Mouse (Mus musculus) urinary bladder, adult 18-20 months (tissue): ENCODE measurements around the gene Sdk1.
A peak's percentile ranks its signal among the peaks of the same experiment; 100 is the strongest.

Experiments used
- DNase-seq, 2 experiments: peaks; one replicate each; pipeline ENCODE4 v3.0.0; 2022; ENCODE audit warnings: low spot score in 2 of 2, mixed read lengths in 2 of 2

Gene Sdk1

DNA sequence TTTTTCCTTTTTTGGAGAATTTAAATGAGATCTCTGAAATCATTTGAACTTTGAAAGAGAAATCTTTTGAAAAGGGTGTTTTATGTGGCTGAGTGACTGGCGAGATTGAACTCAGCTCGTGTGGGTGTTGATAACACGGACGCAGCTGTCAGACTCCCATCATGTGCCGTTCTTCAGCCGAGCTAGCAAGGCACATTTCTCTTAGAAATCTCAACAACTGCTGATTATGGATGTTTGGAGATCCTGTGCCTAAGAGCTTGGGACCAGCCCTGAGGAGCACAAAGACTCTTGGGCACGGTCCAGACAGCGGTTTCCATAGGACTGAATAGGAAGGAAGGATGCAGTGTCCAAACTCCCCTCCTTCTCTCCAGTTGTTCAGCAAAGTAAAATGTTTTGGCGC, 648.5 kb downstream of the Sdk1 start:
- DNase-seq = no peak

DNA sequence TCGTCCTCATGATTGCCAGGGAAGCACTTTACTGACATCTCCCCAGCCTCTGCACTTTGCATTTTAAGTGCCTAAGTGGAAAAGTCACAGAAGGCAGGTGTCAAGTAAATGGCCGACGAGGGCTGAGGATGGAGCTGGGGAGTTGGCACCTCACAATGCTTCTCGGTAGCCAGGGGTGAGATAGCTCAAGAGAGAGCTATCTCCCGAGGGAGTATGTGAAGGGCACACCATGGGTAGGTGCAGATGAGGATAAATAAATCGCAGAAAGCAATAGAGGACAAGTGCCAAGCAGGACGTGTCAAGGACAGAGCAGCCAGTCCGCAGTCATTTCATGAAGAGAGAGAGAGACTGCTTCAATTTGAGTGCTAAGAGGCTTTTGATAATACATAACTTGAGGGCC, 655.1 kb downstream of the Sdk1 start:
- no peak for DNase-seq

DNA sequence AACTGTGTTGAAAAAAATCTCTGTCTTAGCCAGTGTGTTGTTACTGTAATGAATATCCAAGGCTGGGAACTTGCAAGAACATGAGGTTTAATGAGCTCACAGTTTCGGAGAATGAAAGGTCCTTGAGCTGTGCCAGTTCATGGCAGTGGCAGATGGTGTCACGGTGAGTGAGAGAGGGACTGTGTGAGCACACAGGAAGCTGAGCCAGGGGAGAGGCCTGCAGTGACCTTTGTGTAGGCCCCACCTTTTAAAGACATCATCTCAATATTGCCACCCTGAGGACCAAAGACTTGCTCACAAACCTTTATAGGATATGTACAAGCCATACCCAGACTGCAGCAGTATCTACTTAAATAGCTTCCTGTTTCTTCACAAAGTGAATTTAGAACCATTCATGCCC, 656.2 kb downstream of the Sdk1 start:
- no peak for DNase-seq

DNA sequence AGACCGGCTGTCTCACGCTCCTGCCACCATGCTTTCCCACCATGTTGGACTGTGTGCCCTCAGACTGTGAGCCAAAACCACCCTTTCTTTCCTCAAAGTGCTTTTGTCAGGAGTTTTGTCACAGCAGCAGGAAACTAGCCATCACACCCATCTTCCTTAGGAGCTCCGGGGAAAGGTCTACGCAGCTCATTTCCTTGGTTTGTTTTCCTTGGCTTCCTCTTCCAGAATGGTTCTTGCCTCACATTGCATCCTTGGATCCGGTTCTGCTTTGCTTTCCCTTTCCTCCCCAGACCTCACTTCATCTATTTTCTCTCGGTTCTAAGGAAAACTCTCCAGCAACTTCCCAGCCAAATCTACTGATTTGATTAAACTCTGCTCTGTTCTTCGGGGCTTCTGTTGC, 658.5 kb downstream of the Sdk1 start:
- no peak for DNase-seq

DNA sequence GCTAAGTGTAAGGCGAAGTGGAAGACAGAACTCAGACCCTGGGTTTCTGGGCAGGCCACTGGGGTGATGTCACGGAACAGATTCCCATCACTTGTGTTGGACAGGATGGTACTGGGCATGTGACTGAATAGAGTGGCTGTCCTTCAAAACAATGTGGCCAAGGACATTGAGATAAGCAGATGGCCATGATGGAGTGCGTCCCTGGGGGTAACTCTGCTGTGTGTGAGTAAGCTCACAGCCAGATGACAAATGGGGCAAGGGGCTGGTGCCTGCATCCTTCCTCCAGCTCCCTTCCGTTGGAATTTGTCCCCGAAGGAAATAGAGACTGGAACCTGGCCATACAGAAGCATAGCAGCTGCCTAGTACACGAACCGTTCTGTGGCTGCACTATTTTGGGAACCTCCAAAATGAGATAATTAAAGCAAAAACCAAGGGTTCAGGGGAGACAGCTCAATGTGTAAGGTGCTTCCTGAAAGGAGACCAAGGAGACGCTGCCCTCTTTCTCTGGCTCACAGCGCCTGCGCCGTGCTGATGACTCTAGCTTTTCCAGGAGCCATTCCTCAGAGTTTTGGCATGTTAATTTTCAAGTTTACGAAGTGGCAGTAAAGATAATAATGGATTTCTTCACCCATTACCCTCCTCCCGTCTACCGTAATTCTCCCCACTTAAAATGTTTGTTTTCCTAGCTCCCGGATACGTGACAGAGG, 661.4 kb downstream of the Sdk1 start:
- DNase-seq = no peak

DNA sequence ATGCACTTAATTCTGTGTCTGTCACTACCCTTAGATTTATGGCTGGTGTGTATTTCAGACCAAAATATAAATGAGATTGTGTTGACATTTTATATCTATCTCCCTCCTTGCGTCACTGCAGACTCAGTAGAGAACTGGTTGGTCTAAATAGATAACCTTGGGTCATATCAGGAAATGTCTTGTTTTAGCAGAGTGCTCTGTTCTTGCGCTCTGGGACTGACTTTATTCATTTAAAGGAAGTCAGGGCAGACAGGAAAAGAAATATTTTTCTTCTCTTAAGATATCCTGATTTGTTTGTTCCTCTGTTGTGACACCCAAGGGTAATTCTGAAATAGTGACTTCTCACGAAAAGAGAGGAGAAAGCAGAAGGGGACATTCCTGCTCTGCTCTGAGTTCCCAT, 669.2 kb downstream of the Sdk1 start:
- no peak for DNase-seq

DNA sequence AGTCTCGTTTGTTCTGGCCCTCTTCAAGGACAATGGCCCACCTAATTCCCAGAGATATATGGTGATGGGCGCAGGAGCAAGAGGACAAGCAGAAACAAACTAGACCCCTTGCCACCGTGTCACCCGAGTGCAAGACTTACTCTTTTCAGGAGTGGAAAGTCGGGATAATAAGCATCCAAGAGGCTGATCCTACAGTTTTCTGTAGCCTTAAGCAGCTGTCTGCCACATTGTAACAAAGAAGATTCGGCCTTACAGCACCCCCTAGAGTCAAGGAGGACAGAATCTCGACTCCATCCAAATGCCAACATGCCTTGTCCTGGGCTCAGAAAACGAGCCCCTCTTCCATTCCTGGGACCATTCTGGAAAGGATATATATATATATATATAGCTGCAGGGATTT, 669.6 kb downstream of the Sdk1 start:
- DNase-seq = no peak

DNA sequence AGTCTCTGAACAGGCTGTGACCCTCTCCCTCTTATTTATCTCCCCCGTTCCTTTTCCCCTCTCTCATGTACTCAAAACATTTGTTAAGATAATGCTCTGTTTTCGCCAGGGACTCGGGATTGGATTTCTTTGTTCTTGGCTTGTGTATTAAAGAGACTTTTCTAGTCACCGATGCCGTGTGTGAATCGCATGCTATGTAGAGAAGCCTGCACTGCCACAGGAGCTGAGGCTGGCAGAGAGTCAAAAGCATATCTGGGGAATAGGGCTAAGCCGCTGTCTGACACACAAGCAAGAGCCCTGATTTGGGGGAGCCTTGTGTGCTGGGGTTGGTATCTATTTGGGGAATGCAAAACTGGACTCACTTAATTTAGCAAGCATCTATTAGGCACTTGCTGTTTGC, 671.6 kb downstream of the Sdk1 start:
- DNase-seq = no peak

DNA sequence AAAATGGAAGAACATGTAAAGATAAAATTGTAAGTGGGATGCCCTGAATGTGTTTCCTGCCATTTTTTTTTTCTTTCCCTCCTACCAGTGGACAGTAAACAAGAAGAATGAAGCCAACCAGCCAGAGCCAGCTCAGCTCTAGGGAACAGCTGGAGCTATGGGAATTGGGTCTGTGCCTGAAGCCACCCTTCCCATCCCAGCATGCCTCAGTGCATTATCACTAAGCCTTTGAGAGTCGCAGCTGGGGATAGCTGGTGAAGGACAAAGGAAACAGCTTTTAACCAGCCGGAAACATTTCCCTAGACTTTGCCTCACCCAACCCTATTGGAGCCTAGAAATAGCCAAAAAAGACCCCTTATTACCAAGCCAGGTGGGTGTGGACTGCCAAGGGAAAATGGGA, 675.7 kb downstream of the Sdk1 start:
- DNase-seq = peak in 1 of 2 experiments; percentile 6

DNA sequence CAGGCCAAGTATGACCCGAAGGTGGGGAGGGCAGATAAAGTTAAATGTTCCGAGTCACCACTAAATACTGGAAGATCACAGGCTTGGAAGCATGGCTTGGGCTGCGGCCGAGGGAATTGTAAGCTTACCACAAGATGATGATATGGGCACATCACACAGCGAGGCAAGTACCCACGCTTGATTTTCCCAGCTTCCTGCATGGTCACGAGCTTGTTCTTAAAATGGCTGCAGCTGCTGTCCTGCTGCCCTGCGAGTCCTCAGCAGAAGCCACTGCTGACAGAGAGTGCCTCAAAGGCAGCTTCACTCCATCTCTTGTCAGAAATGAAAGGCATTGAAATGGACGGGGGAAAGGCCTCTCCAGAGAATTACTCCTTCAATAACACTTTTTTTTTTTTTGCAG, 697.7 kb downstream of the Sdk1 start:
- no peak for DNase-seq

DNA sequence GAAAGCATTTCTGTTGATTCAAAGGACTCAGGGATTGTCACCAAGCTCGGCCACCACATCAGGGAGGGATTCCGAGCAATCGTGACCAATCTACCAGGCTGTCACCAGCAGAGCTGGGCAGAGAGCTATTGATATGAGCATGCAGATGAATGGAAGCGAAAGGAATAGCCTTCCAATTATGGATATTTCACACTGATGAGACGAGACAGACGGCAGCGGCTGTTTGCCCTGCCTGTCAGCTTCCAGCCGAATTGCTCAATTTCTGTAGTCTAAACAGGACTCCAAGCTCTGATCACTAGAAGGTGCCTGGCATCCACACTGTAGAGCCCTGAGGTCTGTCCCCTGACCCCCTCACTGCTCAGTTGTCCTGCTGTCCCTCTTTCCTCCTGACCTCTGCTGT, 699.3 kb downstream of the Sdk1 start:
- DNase-seq = no peak

DNA sequence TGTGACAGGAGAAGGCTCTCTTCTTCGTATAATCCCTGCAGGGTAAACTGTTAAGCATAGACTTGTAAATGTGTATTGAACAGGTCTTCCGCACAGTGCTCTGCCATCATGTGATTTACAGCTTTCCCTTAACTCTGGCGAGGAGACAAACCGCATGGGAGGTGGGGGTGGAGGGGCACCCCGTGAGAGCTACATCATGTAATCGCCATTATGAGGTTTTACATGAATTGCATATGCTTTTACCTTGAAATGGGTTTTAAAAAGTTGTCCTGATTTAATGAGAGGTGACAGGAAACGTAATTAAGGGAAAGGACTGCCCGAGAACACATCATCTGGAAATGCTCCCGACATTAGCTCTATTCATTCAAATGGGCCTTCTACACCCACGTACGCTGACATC, 709.5 kb downstream of the Sdk1 start:
- no peak for DNase-seq

DNA sequence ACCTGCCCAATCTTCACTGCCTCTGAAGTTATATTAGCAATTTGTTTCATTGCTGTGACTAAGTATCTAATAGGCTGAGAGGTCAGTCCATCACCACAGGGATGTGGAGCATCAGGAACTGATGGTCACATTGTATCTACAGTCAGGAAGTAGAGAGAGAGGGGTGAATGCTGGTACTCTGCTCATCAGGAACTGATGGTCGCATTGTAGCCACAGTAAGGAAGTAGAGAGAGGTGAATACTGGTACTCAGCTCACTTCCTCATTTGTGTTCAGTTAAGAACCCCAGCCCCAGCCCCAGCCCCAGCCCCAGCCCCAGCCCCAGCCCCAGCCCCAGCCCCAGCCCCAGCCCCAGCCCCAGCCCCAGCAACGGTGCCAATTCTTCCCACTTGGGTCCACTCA, 711.0 kb downstream of the Sdk1 start:
- DNase-seq = no peak

DNA sequence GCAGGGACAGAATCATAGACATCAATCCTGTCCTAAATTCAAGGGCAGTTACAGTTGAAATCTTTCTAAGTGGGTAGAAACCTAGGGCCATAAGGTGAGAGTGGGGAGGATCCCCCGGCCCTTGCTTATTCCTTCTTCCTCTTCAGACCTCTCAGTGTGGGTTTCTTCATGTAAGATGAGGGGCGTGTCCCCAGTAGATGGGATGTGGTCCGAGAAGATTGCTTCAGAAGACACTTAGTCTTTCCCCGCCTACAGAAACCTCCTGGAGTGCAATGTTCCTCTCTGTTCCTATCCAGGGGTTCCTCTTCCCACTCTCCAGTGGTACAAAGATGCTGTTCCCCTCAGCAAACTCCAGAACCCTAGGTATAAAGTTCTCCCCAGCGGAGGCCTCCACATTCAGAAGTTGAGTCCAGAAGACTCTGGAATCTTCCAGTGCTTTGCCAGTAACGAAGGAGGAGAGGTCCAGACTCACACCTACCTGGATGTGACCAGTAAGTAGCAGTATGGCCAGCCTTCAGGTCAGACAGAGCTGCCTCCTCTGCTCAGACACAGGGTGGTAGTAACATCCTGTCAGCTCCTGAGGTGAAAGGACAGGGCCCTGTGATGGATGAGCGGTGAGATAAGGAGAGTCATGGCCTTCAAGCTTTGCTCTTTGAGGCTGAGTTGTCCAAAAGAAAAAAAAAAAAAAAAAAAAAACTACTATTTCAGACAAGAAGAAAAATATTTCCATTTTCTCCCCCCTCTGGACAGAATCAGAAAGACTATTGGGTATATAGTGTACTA, 711.6 kb downstream of the Sdk1 start:
- no peak for DNase-seq

DNA sequence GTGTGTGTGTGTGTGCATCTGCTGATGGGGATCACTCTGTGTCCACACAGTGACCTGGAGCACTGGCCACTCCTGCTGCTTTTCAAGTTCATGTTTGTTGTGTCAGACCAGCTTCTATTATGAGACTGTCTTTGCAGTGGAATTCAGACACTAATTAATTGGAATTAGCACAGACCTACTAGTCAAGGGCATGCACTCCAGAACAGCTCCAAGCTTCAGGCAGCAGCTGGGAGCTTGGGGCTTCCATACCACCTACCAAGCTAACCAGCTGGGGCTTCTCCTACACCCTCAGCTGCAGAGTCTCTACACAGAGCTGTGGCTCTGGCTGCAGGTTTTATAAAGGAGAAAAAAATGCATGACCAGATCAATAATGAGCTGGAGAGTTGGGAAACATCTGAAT, 729.8 kb downstream of the Sdk1 start:
- DNase-seq = no peak

DNA sequence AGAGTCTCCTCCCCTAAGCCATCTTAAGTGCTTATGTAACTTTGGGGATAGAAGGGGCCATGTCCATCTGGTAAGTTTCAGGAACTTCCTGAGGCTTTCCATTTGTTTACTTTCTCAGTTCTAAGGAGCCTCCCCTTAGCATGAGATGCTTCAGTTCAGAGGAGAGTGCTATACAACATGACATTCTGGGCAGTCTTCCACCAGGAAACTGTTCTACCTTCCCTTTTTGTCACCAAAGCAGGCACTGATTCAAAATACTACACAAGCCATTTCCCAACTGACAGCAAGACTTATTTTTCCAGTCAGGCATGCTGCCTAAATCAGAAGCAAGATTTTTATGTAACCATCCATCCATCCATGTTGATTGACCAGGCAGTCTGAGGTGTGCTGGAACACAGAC, 738.2 kb downstream of the Sdk1 start:
- no peak for DNase-seq

DNA sequence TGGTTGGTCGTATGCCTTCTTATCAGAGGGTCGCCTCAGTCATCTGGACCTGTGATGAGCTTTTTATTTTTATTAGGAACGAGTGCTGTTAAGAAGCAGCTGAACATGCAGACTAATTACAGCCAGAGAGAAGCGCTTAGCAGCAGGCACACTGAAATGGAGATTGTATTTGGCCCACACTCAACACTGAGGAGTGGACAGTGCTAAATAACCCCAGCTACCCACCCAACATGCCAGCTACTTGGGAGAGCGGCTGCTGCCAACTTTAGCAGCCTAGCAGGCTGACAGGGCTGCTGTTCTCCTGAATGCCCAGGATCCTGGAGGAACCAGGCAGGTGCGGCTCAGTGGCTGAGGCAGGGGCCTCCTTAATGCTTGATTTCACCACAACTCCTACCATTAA, 739.5 kb downstream of the Sdk1 start:
- DNase-seq = no peak

DNA sequence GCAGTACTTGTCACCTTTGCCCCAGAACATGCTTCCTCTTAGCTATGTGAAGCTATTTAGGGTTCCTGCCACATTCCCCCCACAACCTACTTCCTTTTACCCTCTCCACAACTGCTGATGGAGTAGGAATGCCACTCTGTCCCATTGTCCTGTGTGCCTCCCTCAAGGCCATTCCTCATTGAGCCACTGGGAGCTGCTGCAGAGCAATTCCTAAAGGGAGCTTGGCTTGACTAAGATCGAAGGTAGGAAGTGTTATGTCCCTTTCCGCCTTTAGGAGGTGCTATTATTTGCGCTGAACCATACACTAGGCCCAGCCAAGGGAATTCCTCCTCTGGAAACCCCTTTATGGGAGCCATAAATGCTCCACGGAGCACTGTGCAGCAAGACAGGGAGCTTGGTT, 743.0 kb downstream of the Sdk1 start:
- DNase-seq = no peak

DNA sequence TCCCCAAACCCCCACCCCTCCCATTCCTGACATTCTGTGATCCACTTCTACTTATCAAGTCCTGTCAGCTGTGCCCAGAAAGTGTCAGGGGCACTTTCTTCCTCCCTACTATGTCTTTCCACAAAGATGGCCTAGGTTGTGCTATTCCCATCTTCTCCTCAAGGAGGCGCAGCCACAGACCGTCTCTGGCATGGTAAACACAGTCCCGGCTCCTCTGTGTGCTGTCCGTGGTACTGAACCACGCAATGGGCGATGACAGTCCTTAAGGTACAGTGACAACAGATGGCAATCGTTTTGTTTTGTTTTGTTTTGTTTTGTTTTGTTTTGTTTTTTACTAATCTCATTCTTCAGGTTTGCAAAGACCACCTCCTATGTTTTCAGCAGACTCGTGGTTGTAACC, 743.7 kb downstream of the Sdk1 start:
- DNase-seq = peak; percentile 36 to 59

DNA sequence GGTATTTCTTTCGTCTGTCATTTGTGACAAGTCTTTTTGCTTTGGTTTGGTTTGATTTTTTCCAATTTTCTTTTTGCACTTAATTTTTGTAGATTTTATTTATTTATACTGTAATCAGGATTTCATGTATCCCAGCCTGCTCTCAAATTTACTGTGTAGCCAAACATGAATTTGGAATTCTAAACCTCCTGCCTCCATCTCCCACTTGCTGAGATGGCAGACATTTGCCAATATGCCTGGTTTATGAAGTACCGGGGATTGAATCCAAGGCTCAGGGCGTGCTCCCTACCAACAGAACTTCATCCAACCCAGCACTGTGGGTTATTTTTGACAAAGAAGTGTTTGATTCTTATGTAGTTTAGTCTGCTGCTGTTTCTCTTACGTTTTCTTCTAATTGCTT, 744.3 kb downstream of the Sdk1 start:
- DNase-seq = no peak

DNA sequence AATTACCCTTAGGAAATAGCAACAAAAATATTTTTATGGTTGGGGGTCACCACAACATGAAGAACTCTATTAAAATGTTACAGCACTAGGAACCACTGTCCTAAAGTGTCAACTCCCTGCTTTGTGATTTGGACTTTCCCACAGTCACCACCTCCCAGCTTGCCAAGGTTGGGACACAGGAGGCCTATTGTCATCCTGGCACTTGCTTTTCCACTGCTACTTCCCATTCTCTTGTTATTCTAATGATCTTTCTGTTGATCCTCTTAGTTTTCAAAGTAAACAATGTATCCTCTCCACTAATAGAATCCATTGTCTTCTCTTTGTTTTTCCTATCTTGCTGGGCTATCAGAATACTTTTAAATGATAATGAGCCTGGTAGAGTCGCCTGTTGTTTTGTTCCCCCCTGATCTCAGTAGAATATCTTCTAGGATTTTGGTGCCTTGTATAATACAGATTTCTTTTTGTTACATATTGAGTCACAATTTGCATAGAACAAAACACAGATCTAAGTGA, 746.1 kb downstream of the Sdk1 start:
- no peak for DNase-seq

DNA sequence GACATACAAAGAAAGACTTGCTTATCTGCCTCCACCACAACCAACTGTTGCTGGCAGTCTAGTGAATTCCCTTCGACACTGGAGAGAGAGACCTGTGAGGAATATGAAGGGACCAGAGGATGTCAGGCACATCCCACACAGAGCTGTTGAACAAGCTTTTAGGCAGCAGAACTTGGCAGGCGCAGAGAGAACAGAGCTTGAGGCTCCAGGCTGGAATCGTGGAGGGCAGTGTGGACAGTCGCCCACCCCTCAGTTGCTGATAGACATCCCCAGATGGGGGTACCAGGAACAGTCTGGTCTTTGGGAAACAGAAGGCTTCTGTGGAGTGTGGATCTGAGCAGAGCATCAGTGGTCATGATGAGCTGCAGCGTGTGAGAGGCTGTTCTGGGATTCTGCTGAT, 747.4 kb downstream of the Sdk1 start:
- no peak for DNase-seq

DNA sequence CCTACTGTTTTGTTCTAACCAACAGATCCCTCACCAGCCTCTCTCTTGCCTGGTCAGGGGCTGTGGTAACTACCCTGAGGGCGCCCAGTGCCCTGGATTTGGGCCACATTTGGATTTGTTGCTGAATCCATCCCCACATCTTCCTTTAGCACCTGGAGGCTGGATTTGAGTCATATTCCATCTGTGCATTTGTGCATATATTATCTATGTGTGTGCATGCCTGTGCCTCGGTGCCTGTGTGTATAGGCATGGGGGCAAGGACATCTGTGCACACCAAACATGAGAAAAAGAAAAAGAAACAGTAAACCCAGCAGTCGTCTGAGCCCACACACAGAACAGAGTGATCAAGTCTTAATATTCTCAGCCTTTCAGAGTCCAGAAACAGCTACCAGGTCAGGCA, 752.9 kb downstream of the Sdk1 start:
- no peak for DNase-seq
